Mouse (Mus musculus): ENCODE measurements around the gene Pld3.

The Pld3 gene

GRCm38 (mm10) chr7:27487740-27488268 is 65.2 kb downstream of the Pld3 start:
- DNase-seq (ENCODE audit: extremely low read depth, low read depth, low spot score), result no peak

GRCm38 (mm10) chr7:27486770-27487697 is 66.0 kb downstream of the Pld3 start, which contains the start of gene Sertad1:
Gene Sertad1 (plus strand): TSS chr7:27486910.
- peak; percentile 83 for DNase-seq (ENCODE audit: extremely low read depth, low read depth, low spot score)

- no peak for DNase-seq (ENCODE audit: extremely low read depth, low read depth, low spot score)
Measured at GRCm38 (mm10) chr7:27486102-27486769, 66.8 kb downstream of the Pld3 start.

GRCm38 (mm10) chr7:27483860-27484259 is 69.2 kb downstream of the Pld3 start:
- DNase-seq (ENCODE audit: extremely low read depth, low read depth, low spot score), result no peak

Measured in fat pad, adult 2 months (tissue).